Mouse (Mus musculus) forebrain, embryonic 14.5 days (tissue): ENCODE results near the gene Fthl17b. TPM values are rescaled to one million over a fixed set of nuclear protein-coding genes. Genes with fewer than 3 reads are reported as not detected.
A peak's percentile ranks its signal among the peaks of the same experiment; 100 is the strongest.
"Not testable (repeated sequence)": the region's sequence is repeated elsewhere in the genome, so short reads cannot be mapped to it uniquely, and the experiment has no call there.

Experiments used
- ATAC-seq: fragments of 200-750 bp; cut with Nextera tagmentation; 2 replicates; pipeline ENCODE4 v1.8.0; 2017; ENCODE audit warnings: mild to moderate bottlenecking, moderate library complexity
- DNase-seq: peaks from one replicate; pipeline ENCODE4 v3.0.0-alpha.2; 2015; ENCODE audit warnings: low spot score
- H3K27ac ChIP-seq: fragments of 300-500 bp; sonication (generic); 2 replicates; pipeline ENCODE4 v1.5.1; 2014; ENCODE audit warnings: low read depth, mild to moderate bottlenecking, control low read depth, low read length, moderate library complexity
- H3K27me3 ChIP-seq: fragments of 300-500 bp; sonication (generic); replicated peaks from 2 replicates; pipeline ENCODE4 v1.6.1; 2014; ENCODE audit warnings: low read length, control low read depth, mixed read lengths; ENCODE audit not compliant: control insufficient read depth, insufficient read depth
- H3K36me3 ChIP-seq: fragments of 300-500 bp; sonication (generic); 2 replicates; pipeline ENCODE4 v1.6.1; 2014; ENCODE audit warnings: low read length, control low read depth; ENCODE audit not compliant: control insufficient read depth, insufficient read depth
- H3K4me1 ChIP-seq: fragments of 300-500 bp; sonication (generic); 2 replicates; pipeline ENCODE4 v1.6.1; 2014; ENCODE audit warnings: antibody characterized with exemption, low read length, control low read depth; ENCODE audit not compliant: control insufficient read depth, insufficient read depth
- H3K4me2 ChIP-seq: fragments of 300-500 bp; sonication (generic); 2 replicates; pipeline ENCODE4 v1.6.1; 2014; ENCODE audit warnings: mild to moderate bottlenecking, control low read depth, low read length
- H3K4me3 ChIP-seq: fragments of 300-500 bp; sonication (generic); 2 replicates; pipeline ENCODE4 v1.5.1; 2014; ENCODE audit warnings: low read depth, low read length, control low read depth
- H3K9ac ChIP-seq: fragments of 300-500 bp; sonication (generic); 2 replicates; pipeline ENCODE4 v1.6.1; 2014; ENCODE audit warnings: mild to moderate bottlenecking, low read length, control low read depth, moderate library complexity
- H3K9me3 ChIP-seq: fragments of 300-500 bp; sonication (generic); replicated peaks from 2 replicates; pipeline ENCODE4 v1.6.1; 2016; ENCODE audit warnings: low read length, control low read depth, mixed read lengths; ENCODE audit not compliant: control insufficient read depth
- WGBS: fragments of 180-500 bp; shearing (Covaris S2); extraction: QIAGEN DNeasy Blood & Tissue Kit; methylation state at CpG from one replicate; pipeline ENCODE4 v1.1.7; 2014; 5-methylcytosine and 5-hydroxymethylcytosine counted together
- polyA plus RNA-seq: library from polyadenylated mRNA; unstranded; fragments of >200 nt; fragmentation: Nextera tagmentation; extraction: Ambion mirVana; gene quantifications from 2 replicates; pipeline ENCODE4 v1.2.1, GENCODE M21; 2014

Fthl17b gene
- not detected in 2 replicates for polyA plus RNA-seq

GRCm38 (mm10) chrX:8962875-8963274, at the start of gene Fthl17b:
Gene Fthl17b, minus strand, starts transcription at chrX:8962975.
- H3K27ac ChIP-seq, DNase-seq, ATAC-seq, H3K9me3 ChIP-seq, H3K9ac ChIP-seq, H3K36me3 ChIP-seq, H3K4me3 ChIP-seq, H3K4me2 ChIP-seq, H3K4me1 ChIP-seq, H3K27me3 ChIP-seq: not testable (repeated sequence)
- WGBS, result 92% methylated on average over 3 of the region's 11 CpGs

- not testable (repeated sequence) for ATAC-seq, H3K4me1 ChIP-seq, H3K27me3 ChIP-seq, H3K9me3 ChIP-seq, DNase-seq, H3K27ac ChIP-seq, H3K4me3 ChIP-seq, H3K4me2 ChIP-seq, H3K9ac ChIP-seq, H3K36me3 ChIP-seq
- no CpG with 5 or more reads among the region's 9 CpGs for whole genome bisulfite sequencing
These were observed 23.9 kb upstream of the Fthl17b start, which contains the start of gene Fthl17d for GRCm38 (mm10) chrX:8986655-8987054. Gene Fthl17d, minus strand, starts transcription at chrX:8986755.

- not testable (repeated sequence) for DNase-seq, H3K9ac ChIP-seq, H3K27me3 ChIP-seq, H3K4me1 ChIP-seq, H3K36me3 ChIP-seq, H3K4me3 ChIP-seq, H3K9me3 ChIP-seq, ATAC-seq, H3K4me2 ChIP-seq, H3K27ac ChIP-seq
- WGBS, result no CpG with 5 or more reads among the region's 11 CpGs
These were observed 13.7 kb upstream of the Fthl17b start, which contains the start of gene Fthl17c for GRCm38 (mm10) chrX:8976459-8976858. Gene Fthl17c, minus strand, starts transcription at chrX:8976559.

GRCm38 (mm10) chrX:8964618-8965017, 1.8 kb upstream of the Fthl17b start:
- H3K9ac ChIP-seq, DNase-seq, H3K9me3 ChIP-seq, H3K27me3 ChIP-seq, ATAC-seq, H3K4me3 ChIP-seq, H3K4me1 ChIP-seq, H3K4me2 ChIP-seq, H3K27ac ChIP-seq, H3K36me3 ChIP-seq: not testable (repeated sequence)
- WGBS, result 39% methylated on average over 4 of the region's 4 CpGs

- 24% methylated on average over 7 of the region's 7 CpGs for WGBS
- not testable (repeated sequence) for H3K27ac ChIP-seq, H3K4me1 ChIP-seq, H3K4me3 ChIP-seq, H3K27me3 ChIP-seq, H3K9me3 ChIP-seq, H3K9ac ChIP-seq, H3K36me3 ChIP-seq, H3K4me2 ChIP-seq
- peak; percentile 83 for DNase-seq
- peak; percentile 72; the same call in 1 of the 2 replicates for ATAC-seq
These were observed 14.5 kb downstream of the Fthl17b start for GRCm38 (mm10) chrX:8948130-8948805.

GRCm38 (mm10) chrX:8944041-8944440, 18.7 kb downstream of the Fthl17b start:
- H3K27ac ChIP-seq, result no peak overlapping the region
- WGBS, result 74% methylated on average over 8 of the region's 8 CpGs
- H3K4me2 ChIP-seq, result no peak overlapping the region
- H3K27me3 ChIP-seq, result no peaks in the 10 kb centered on the region
- no peak for ATAC-seq
- H3K36me3 ChIP-seq, result no peaks in the 10 kb centered on the region
- H3K9ac ChIP-seq, result no peak overlapping the region
- H3K9me3 ChIP-seq, result no peaks in the 10 kb centered on the region
- H3K4me3 ChIP-seq, result no peak overlapping the region
- no peak for DNase-seq
- H3K4me1 ChIP-seq, result no peaks in the 10 kb centered on the region

- no peak overlapping the region for H3K4me2 ChIP-seq
- no peaks in the 10 kb centered on the region for H3K36me3 ChIP-seq
- no peaks in the 10 kb centered on the region for H3K9me3 ChIP-seq
- DNase-seq (peak; percentile 23), ATAC-seq (no peak)
- no peaks in the 10 kb centered on the region for H3K27me3 ChIP-seq
- H3K27ac ChIP-seq, result no peak overlapping the region
- WGBS, result 37% methylated on average over 4 of the region's 4 CpGs
- no peak overlapping the region for H3K9ac ChIP-seq
- H3K4me3 ChIP-seq, result no peak overlapping the region
- H3K4me1 ChIP-seq, result no peaks in the 10 kb centered on the region
These were observed 35.5 kb downstream of the Fthl17b start for GRCm38 (mm10) chrX:8927308-8927707.

- no peak overlapping the region for H3K4me2 ChIP-seq
- no peak overlapping the region for H3K4me3 ChIP-seq
- H3K4me1 ChIP-seq, result no peaks in the 10 kb centered on the region
- DNase-seq, result no peak
- H3K27me3 ChIP-seq, result no peaks in the 10 kb centered on the region
- no peak overlapping the region for H3K9ac ChIP-seq
- ATAC-seq, result no peak
- H3K9me3 ChIP-seq, result no peaks in the 10 kb centered on the region
- 58% methylated on average over 9 of the region's 9 CpGs for WGBS
- H3K27ac ChIP-seq, result no peak overlapping the region
- no peaks in the 10 kb centered on the region for H3K36me3 ChIP-seq
These were observed 40.8 kb downstream of the Fthl17b start for GRCm38 (mm10) chrX:8921813-8922607.

GRCm38 (mm10) chrX:8921080-8921479, 41.7 kb downstream of the Fthl17b start:
- no peak for DNase-seq

More at GRCm38 (mm10) chrX:8921080-8921479, 41.7 kb downstream of the Fthl17b start:
- Histone ChIP-seq H3K9me3 (no peaks in the 10 kb centered on the region), H3K27ac (no peak overlapping the region), H3K4me1 (no peaks in the 10 kb centered on the region), H3K9ac (no peak overlapping the region), H3K4me3 (no peak overlapping the region), H3K36me3 (no peaks in the 10 kb centered on the region), H3K4me2 (no peak overlapping the region), H3K27me3 (no peaks in the 10 kb centered on the region)
- WGBS, result 77% methylated on average over 4 of the region's 4 CpGs
- no peak for ATAC-seq
